Mouse (Mus musculus) E14TG2a.4 (cell line): ENCODE measurements at regions not wholly inside any gene's neighbourhood (a gene's known extent, or its start where the extent isn't known, plus 50 kb on each side); places are given as distances from the start of the nearest gene placed in this dataset.

Experiments
- CTCF ChIP-seq: conservative IDR thresholded peaks from 2 replicates; pipeline ENCODE4 v1.5.1; 2014; ENCODE audit warnings: low read length
- NANOG ChIP-seq: IDR thresholded peaks from 2 replicates; pipeline ENCODE4 v1.6.1; 2014; ENCODE audit warnings: borderline replicate concordance, low read length, mixed read lengths
- POU5F1 ChIP-seq: IDR thresholded peaks from 2 replicates; pipeline ENCODE4 v1.6.1; 2014; ENCODE audit warnings: low read length, borderline replicate concordance

DNA sequence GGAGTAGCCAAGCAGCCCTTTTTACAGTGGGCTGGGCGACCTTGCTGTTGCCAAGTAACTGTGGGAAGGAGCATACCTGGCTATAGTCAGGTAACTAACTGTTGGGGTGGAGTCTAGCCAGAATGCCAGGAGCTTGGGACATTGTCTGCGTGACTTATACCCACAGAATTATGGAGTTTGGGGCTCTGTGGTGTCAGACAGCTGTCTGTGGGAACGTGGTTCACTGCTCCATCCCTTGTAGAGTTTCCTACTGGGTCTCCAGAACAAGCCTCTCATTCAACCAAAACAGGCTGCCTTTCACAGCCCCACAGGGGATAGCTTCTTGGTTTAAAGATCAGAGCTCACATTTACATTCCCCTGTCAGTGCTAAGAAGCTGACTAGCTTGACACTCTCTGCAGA lies 134.5 kb upstream of the Igbp1b start:
- TF ChIP-seq CTCF (no peak), NANOG (no peak), POU5F1 (no peak)
